Mouse (Mus musculus) kidney, adult 9 months (tissue): ENCODE measurements at regions not wholly inside any gene's neighbourhood (a gene's known extent, or its start where the extent isn't known, plus 50 kb on each side); places are given as distances from the start of the nearest gene placed in this dataset.
A peak's percentile ranks its signal among the peaks of the same experiment; 100 is the strongest.

Source experiments
- DNase-seq: peaks from one replicate; pipeline ENCODE4 v3.0.0; 2022

DNA sequence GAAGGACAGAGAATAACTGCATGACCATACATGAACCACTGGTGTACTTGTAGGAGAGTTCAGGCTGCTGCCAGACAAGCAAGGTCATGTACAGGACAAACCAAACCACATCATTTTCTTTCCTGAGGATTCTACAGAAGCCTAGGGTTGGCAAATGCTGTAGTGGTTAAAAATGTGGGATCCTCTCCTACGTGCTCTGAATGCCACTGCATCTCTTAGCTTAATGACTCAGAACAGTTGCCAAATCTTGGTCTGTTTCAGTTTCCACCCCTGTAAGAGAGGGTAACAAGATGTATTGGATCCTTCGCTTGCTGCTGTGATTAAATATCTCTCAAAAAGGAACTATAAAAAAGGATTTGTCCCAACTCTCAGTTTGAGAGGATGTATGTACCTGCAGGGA is 938.1 kb downstream of the 4930444P10Rik start:
- no peak for DNase-seq

DNA sequence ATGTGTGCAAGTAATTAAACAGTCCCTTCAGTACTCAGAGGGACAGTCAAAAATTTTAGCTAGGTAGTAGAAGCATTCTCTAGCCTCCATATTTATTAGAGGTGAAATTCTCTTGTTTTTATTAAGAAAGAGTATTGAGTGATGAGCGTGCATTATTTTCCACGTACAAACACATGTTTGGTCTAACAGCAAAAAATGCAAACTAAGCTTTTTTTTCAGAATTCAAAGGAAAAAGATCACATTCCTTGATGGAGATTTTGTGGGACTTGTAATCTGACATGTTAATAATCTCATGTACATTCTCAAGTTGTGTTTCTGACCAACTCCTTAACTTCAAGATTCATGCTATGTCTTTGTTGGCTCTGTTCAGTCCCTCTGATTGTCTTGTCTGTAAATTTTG is 939.2 kb downstream of the 4930444P10Rik start:
- DNase-seq = no peak

DNA sequence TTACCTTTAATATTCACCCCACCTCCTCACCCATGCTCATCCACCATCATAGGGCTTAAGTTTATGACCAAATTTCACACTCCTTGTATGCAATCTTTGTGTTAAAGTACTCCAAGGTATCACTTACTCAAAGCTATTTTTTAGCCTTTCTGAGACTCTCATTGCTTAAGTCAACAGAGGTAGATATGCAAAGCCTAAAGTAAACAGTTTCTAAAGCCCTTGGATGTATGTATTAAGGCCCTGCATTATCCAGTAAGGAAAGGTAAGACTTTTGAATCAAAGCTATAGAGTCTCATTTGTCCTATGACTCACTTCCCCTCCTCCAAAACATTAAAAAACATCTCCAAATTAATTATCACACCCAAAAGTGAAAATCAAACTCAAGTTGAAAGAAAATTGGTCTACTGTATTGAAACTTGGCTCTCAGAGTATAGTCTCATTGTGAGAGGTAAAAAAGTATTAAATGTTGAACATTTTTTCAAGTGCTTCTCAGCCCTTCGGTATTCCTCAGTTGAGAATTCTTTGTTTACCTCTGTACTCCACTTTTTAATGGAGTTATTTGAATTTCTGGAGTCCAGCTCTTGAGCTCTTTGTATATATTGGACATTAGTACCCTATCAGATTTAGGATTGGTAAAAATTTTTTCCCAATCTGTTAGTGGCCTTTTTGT is 949.1 kb downstream of the 4930444P10Rik start:
- DNase-seq = no peak

DNA sequence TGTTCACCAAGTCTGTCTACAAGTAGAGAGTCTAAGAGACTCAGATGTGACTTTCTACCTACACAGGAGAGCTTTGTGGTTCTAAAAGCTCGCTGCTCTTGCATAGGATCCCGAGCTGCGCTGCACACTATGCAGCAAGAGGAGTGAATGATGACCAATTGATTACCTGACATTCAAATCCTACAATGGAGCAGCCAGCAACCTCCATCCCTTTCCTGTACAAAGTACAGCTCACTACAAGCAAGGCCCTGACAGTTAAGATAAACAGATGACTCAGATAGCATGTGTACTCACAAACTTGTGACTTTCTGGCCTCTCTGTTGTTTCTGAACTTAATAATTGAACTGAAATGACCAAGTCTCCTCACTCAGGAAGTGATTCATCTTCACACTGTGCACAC is 974.7 kb downstream of the 4930444P10Rik start:
- no peak for DNase-seq

DNA sequence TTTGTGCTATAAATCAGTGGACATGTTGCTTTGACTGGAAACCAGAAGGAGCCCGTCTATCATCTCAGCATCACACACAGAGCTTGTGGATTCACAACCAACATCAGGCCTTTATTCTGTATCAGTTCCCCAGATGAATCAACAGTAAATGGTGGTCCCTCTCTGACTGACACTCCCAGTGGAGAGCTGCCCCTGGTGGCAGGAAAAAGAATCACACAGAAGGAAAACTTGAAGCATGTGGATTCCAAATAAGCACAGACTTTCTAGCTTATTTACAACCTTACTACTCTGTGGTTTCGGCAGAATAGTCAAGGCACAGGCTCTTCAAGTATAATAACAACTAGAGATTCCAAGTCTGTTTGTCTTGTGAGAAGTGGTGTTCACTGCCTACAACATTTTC is 981.7 kb downstream of the 4930444P10Rik start:
- no peak for DNase-seq

DNA sequence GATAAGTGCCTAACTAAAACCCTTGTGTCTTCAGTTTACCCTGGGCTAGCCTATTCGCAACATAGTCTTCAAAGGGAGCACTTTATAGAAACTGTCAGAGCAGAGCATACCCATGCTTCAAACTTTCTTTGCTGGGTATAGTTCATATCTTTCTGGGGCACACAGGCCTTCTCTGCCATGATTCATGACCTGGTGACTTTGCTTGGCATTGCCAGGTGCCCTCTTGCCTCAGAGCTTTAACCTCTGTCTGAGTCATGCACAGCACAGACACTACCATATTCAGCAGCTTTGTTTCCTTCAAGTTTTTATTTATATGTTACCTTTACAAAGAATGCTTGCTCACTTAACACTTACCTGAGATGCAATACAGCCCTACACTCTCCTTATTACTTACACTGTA is 1022.8 kb downstream of the 4930444P10Rik start:
- no peak for DNase-seq

DNA sequence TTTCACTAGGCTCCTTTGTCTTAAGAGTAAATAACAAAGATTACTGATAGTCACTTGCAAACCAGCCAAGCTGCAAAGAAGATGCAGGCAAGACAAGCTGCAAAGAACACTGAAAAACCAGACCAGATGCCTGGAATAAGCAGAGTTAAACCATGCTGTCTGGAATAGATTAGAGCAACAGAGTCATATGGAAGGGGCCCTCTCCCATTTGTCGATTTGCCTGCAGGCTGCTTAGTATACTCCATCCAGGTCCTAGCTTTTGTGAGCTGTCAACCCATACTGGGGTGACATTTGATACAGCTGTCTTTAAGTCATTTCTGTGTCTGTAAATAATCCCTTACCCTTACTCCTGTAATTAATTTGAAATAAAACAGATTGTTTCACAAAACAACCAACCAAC is 1059.1 kb downstream of the 4930444P10Rik start:
- no peak for DNase-seq

DNA sequence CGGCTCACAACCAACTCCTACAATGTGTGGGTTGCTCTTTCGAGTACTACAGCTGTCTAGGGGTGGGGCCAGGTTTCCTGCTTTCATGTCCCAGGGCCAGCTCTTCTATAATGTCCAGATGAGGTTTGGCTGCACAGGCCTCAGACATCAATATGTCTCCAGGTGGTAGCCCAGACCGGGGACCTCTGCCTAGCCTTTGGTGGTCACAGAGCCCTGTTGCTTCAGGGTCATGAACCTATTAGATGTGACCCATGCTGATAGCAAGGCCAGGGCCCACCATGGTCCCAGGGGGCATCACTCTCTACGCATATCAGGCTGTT is 1074.7 kb downstream of the 4930444P10Rik start:
- no peak for DNase-seq

DNA sequence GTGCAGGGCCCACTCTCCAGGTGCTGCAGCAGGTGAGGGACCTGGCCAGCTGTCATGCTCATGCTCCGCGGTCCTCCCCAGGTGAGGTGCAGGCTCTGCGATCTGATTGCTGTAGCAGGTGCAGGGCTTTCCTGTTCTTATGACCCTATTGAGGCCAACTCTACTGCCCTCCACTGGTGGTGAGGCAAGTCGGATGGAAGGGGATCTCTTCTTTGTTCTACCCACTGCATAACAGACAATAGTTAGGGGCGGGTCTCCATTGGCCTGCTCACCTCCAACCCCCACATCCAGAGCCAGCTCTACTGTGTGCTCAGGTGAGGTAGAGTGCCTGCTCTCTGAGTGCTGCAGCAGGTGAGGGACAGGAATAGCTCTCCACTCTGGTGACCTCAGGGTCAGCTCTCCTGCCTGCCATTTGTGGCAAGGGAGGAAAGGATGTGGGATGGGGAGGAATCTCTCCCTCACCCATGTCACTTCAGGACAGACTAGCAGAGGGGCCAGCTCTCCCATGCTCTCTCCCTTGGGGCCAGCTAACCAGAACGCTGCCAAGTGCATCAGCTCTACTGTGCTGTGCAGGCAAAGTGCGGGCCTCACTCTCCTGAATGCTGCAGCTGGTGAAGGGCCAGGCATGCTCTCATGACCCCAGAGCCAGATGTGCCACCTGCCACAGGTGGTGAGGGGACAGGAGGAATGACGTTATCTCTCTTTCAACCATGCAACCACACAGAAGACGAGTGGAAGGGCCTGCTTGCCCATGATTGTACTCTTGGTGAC is 1075.3 kb downstream of the 4930444P10Rik start:
- DNase-seq = no peak

DNA sequence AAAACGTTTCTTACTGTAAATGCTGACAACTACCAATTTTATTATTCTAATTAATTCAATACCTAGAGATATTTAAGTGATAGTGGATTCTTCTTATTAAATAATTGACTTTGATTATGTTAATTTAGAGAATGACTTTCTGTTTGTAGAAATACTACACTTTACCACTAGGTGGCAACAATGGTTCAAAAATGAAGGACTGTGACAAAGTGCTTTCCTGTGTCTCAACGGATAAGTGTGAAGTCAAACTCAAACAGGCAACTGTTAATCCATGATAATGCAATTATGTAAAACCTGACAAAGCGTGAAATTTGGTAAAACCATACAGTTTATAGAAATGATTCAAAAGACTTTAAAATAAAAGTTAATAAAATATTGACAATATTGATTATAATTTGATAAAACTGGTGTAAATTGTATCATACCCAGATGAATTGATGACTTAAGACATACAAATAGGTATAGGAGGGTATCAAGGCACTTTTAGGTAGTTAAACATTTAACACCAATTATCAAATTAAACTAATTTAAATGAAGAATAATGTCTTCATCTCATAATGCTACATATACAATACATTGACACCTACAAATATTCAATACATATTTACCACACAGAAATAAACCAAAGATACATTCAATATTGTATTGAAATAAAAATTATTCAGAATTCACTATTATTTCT is 1085.3 kb downstream of the 4930444P10Rik start:
- DNase-seq = peak; percentile 46

DNA sequence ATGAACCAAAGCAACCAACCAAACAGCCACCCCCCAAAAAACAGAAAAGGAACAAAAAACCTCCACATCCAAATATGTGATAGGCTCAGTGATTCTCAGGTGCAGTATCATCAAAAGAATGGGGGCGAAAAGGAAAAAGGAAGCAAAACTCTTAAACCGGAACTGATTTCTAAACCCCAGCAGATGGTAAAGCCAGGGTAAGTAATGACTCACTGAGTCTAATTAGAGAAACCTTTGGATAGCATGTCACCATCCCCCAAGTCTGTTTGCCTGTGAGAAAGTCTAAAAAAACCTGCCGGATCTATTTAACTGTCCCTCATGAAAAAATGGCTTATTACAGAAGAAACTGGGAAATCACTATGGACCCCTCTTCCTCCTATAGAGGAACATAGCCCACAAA is 1097.8 kb downstream of the 4930444P10Rik start:
- DNase-seq = no peak

DNA sequence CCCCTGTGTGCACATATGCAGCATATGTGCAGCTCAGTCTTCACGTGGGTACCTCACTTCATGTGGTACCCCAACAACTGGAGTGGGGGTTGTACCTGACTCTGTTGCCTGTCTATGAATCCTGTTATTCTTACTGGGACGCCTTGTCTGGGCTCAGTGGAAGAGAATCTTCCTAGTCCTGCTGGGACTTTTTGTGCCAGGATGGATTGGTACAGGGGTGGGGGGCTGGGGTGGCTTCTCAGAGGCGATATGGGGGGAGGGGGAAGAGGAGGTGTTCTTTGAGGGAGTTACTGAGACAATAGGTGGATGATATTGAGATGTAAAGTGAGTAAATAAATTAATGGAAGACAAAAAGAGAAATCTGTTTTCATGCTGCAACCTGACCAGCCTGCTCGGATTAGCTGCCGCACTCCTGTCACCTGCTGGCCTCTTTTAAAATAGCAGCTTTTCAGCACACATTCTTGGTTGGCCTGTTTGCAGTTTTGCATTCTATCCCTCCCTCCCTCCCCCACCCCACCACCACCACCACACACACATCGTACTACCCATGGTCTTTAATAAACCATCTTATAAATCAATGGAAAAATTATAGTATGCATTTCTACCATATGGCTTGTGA is 1112.9 kb downstream of the 4930444P10Rik start:
- DNase-seq = no peak
